Mouse (Mus musculus): ENCODE data around the gene Kcnma1. TPM values are rescaled to one million over a fixed set of nuclear protein-coding genes. Genes with fewer than 3 reads are reported as not detected.

Kcnma1 gene
- polyA plus RNA-seq, 1 experiment = 0.26 TPM

- Histone ChIP-seq H3K4me2 (ENCODE audit: low read depth) (no peak overlapping the region), H3K27me3 (ENCODE audit: control insufficient read depth, insufficient read depth, insufficient read length) (no peaks in the 10 kb centered on the region), H3K36me3 (ENCODE audit: control insufficient read depth, insufficient read depth) (no peaks in the 10 kb centered on the region), H3K79me2 (ENCODE audit: control insufficient read depth, insufficient read depth) (no peaks in the 10 kb centered on the region), H3ac (ENCODE audit: control insufficient read depth, insufficient read length) (no peak overlapping the region), H3K4me3 (no peak overlapping the region)
- no peak for TF ChIP-seq SRF (IDR thresholded peaks at IDR 0.05; ENCODE audit: control insufficient read depth, insufficient read length, low read depth)
These were observed 70.4 kb downstream of the Kcnma1 start for GRCm38 (mm10) chr14:23943876-23944275.

GRCm38 (mm10) chr14:23943152-23943551 is 71.1 kb downstream of the Kcnma1 start:
- TF ChIP-seq SRF (IDR thresholded peaks at IDR 0.05; ENCODE audit: control insufficient read depth, insufficient read length, low read depth) = no peak
- peak in 2 of 3 experiments; percentile 57 to 71 for TF ChIP-seq MYOD1 (IDR thresholded peaks at IDR 0.05; ENCODE audit: control insufficient read depth in 1 of 3, insufficient read length in 2 of 3, low read depth in 2 of 3)
- peak; percentile 13 to 75 (median 57) for TF ChIP-seq MYOG (IDR thresholded peaks at IDR 0.05; ENCODE audit: control insufficient read depth in 1 of 3, insufficient read depth in 1 of 3, insufficient read length in 2 of 3, low read depth in 2 of 3)
- TF ChIP-seq MAX (IDR thresholded peaks at IDR 0.05; ENCODE audit: low read depth) = no peak
- no peak overlapping the region for H3K4me3 ChIP-seq
- no peaks in the 10 kb centered on the region for H3K27me3 ChIP-seq (ENCODE audit: control insufficient read depth, insufficient read depth, insufficient read length)
- no peak overlapping the region for H3ac ChIP-seq (ENCODE audit: control insufficient read depth, insufficient read length)
- H3K79me2 ChIP-seq (ENCODE audit: control insufficient read depth, insufficient read depth) = no peaks in the 10 kb centered on the region
- H3K36me3 ChIP-seq (ENCODE audit: control insufficient read depth, insufficient read depth) = no peaks in the 10 kb centered on the region
- H3K4me2 ChIP-seq (ENCODE audit: low read depth) = no peak overlapping the region

- H3ac ChIP-seq (ENCODE audit: control insufficient read depth, insufficient read length) = no peak overlapping the region
- H3K4me2 ChIP-seq (ENCODE audit: low read depth) = no peak overlapping the region
- no peaks in the 10 kb centered on the region for H3K27me3 ChIP-seq (ENCODE audit: control insufficient read depth, insufficient read depth, insufficient read length)
- no peak overlapping the region for H3K4me3 ChIP-seq
- no peaks in the 10 kb centered on the region for H3K79me2 ChIP-seq (ENCODE audit: control insufficient read depth, insufficient read depth)
- no peak for TF ChIP-seq USF1 (IDR thresholded peaks at IDR 0.05; ENCODE audit: low read depth)
- no peaks in the 10 kb centered on the region for H3K36me3 ChIP-seq (ENCODE audit: control insufficient read depth, insufficient read depth)
These were observed 72.2 kb downstream of the Kcnma1 start for GRCm38 (mm10) chr14:23942103-23942502.

GRCm38 (mm10) chr14:23935016-23935415 is 79.3 kb downstream of the Kcnma1 start:
- no peaks in the 10 kb centered on the region for H3K27me3 ChIP-seq (ENCODE audit: control insufficient read depth, insufficient read depth, insufficient read length)
- H3K4me3 ChIP-seq = no peak overlapping the region
- TF ChIP-seq POLR2A (IDR thresholded peaks at IDR 0.05; ENCODE audit: insufficient read length, low read depth) = no peak
- TF ChIP-seq TCF12 (IDR thresholded peaks at IDR 0.05; ENCODE audit: insufficient read depth, poor library complexity, severe bottlenecking) = no peak
- TF ChIP-seq MYOD1 (IDR thresholded peaks at IDR 0.05; ENCODE audit: control insufficient read depth in 1 of 3, insufficient read length in 2 of 3, low read depth in 2 of 3) = no peak
- TF ChIP-seq MYOG (IDR thresholded peaks at IDR 0.05; ENCODE audit: control insufficient read depth in 1 of 3, insufficient read depth in 1 of 3, insufficient read length in 2 of 3, low read depth in 2 of 3) = no peak
- TF ChIP-seq USF1 (IDR thresholded peaks at IDR 0.05; ENCODE audit: low read depth) = no peak
- TF ChIP-seq TCF3 (IDR thresholded peaks at IDR 0.05; ENCODE audit: insufficient read length, low read depth) = no peak
- TF ChIP-seq SRF (IDR thresholded peaks at IDR 0.05; ENCODE audit: control insufficient read depth, insufficient read length, low read depth) = no peak
- TF ChIP-seq MAX (IDR thresholded peaks at IDR 0.05; ENCODE audit: low read depth) = no peak
- TF ChIP-seq CEBPB (IDR thresholded peaks at IDR 0.05; ENCODE audit: insufficient read depth, poor library complexity, severe bottlenecking) = no peak
- TF ChIP-seq E2F4 (IDR thresholded peaks at IDR 0.05; ENCODE audit: insufficient read depth) = no peak
- TF ChIP-seq REST (IDR thresholded peaks at IDR 0.05; ENCODE audit: insufficient read depth, insufficient read length) = no peak
- TF ChIP-seq POLR2AphosphoS2 (IDR thresholded peaks at IDR 0.05; ENCODE audit: insufficient read length, low read depth) = no peak
- H3K4me2 ChIP-seq (ENCODE audit: low read depth) = no peak overlapping the region
- H3K79me2 ChIP-seq (ENCODE audit: control insufficient read depth, insufficient read depth) = no peaks in the 10 kb centered on the region
- H3ac ChIP-seq (ENCODE audit: control insufficient read depth, insufficient read length) = no peak overlapping the region
- no peaks in the 10 kb centered on the region for H3K36me3 ChIP-seq (ENCODE audit: control insufficient read depth, insufficient read depth)

GRCm38 (mm10) chr14:23931671-23932071 is 82.6 kb downstream of the Kcnma1 start:
- H3K36me3 ChIP-seq (ENCODE audit: control insufficient read depth, insufficient read depth) = no peaks in the 10 kb centered on the region
- H3ac ChIP-seq (ENCODE audit: control insufficient read depth, insufficient read length) = no peak overlapping the region
- no peaks in the 10 kb centered on the region for H3K27me3 ChIP-seq (ENCODE audit: control insufficient read depth, insufficient read depth, insufficient read length)
- H3K4me2 ChIP-seq (ENCODE audit: low read depth) = no peak overlapping the region
- TF ChIP-seq MAX (IDR thresholded peaks at IDR 0.05; ENCODE audit: low read depth) (no peak), MYOG (IDR thresholded peaks at IDR 0.05; ENCODE audit: control insufficient read depth in 1 of 3, insufficient read depth in 1 of 3, insufficient read length in 2 of 3, low read depth in 2 of 3) (no peak), SRF (IDR thresholded peaks at IDR 0.05; ENCODE audit: control insufficient read depth, insufficient read length, low read depth) (no peak)
- H3K4me3 ChIP-seq = no peak overlapping the region
- H3K79me2 ChIP-seq (ENCODE audit: control insufficient read depth, insufficient read depth) = no peaks in the 10 kb centered on the region

GRCm38 (mm10) chr14:23929168-23929567 is 85.1 kb downstream of the Kcnma1 start:
- H3K79me2 ChIP-seq (ENCODE audit: control insufficient read depth, insufficient read depth) = no peaks in the 10 kb centered on the region
- no peak overlapping the region for H3K4me2 ChIP-seq (ENCODE audit: low read depth)
- H3K36me3 ChIP-seq (ENCODE audit: control insufficient read depth, insufficient read depth) = no peaks in the 10 kb centered on the region
- no peaks in the 10 kb centered on the region for H3K27me3 ChIP-seq (ENCODE audit: control insufficient read depth, insufficient read depth, insufficient read length)
- no peak for TF ChIP-seq TCF3 (IDR thresholded peaks at IDR 0.05; ENCODE audit: insufficient read length, low read depth)
- TF ChIP-seq SRF (IDR thresholded peaks at IDR 0.05; ENCODE audit: control insufficient read depth, insufficient read length, low read depth) = no peak
- no peak for TF ChIP-seq TCF12 (IDR thresholded peaks at IDR 0.05; ENCODE audit: insufficient read depth, poor library complexity, severe bottlenecking)
- no peak for TF ChIP-seq REST (IDR thresholded peaks at IDR 0.05; ENCODE audit: insufficient read depth, insufficient read length)
- TF ChIP-seq E2F4 (IDR thresholded peaks at IDR 0.05; ENCODE audit: insufficient read depth) = no peak
- TF ChIP-seq CEBPB (IDR thresholded peaks at IDR 0.05; ENCODE audit: insufficient read depth, poor library complexity, severe bottlenecking) = no peak
- TF ChIP-seq MYOG (IDR thresholded peaks at IDR 0.05; ENCODE audit: control insufficient read depth in 1 of 3, insufficient read depth in 1 of 3, insufficient read length in 2 of 3, low read depth in 2 of 3) = no peak
- TF ChIP-seq USF1 (IDR thresholded peaks at IDR 0.05; ENCODE audit: low read depth) = no peak
- TF ChIP-seq MAX (IDR thresholded peaks at IDR 0.05; ENCODE audit: low read depth) = no peak
- no peak for TF ChIP-seq POLR2A (IDR thresholded peaks at IDR 0.05; ENCODE audit: insufficient read length, low read depth)
- no peak for TF ChIP-seq MYOD1 (IDR thresholded peaks at IDR 0.05; ENCODE audit: control insufficient read depth in 1 of 3, insufficient read length in 2 of 3, low read depth in 2 of 3)
- no peak for TF ChIP-seq POLR2AphosphoS2 (IDR thresholded peaks at IDR 0.05; ENCODE audit: insufficient read length, low read depth)
- no peak overlapping the region for H3K4me3 ChIP-seq
- no peak overlapping the region for H3ac ChIP-seq (ENCODE audit: control insufficient read depth, insufficient read length)
